Mouse (Mus musculus) left cerebral cortex, postnatal 25 days (tissue): ENCODE results near the gene Sipa1. TPM values are rescaled to one million over a fixed set of nuclear protein-coding genes. Genes with fewer than 3 reads are reported as not detected.

Experiments used
- DNase-seq, 2 experiments: peaks; one replicate each; pipeline ENCODE4 v3.0.0; 2022; ENCODE audit warnings: low spot score in 2 of 2, mixed read lengths in 1 of 2
- intact Hi-C: fragments of 180-260 bp; cut with DNase I; formaldehyde crosslinking; loops from one replicate; pipeline ENCODE4 v1.15.1; 2025
- microRNA-seq, 2 experiments: library from miRNA; unstranded; fragments of <30 nt; microRNA quantifications; one replicate each; pipeline ENCODE4 v1.2.0; 2022
- total RNA-seq, 2 experiments: library from RNA; stranded (reverse); gene quantifications; 2 replicates each; pipeline ENCODE4 v1.2.3; 2021

The Sipa1 gene
- total RNA-seq, 2 experiments from 2014 or later, result 14.5 to 18.7 TPM

DNA sequence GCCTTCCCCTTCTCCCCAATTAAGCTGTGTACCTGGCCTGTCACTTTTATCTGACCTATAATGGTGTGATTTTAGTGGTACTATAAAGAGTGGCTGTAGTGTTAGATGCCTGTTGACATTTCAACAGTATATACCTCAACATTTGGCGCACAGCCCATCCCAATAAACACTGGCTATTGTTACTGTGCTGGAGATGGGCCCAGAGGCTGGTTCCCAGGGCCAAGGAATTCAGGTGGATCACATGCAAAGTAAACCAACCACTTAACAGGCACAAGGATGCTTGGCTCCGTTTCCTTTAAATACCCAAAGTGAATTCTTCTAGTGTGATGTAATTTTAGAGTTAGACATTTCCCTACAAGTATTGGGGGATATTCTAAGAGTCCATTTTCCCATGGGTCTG is 48.6 kb downstream of the Sipa1 start:
- intact Hi-C loops, result loop anchor here (5.0 kb wide), 1 partner anchor 33 kb away; no protein-coding TSS in a partner anchor

DNA sequence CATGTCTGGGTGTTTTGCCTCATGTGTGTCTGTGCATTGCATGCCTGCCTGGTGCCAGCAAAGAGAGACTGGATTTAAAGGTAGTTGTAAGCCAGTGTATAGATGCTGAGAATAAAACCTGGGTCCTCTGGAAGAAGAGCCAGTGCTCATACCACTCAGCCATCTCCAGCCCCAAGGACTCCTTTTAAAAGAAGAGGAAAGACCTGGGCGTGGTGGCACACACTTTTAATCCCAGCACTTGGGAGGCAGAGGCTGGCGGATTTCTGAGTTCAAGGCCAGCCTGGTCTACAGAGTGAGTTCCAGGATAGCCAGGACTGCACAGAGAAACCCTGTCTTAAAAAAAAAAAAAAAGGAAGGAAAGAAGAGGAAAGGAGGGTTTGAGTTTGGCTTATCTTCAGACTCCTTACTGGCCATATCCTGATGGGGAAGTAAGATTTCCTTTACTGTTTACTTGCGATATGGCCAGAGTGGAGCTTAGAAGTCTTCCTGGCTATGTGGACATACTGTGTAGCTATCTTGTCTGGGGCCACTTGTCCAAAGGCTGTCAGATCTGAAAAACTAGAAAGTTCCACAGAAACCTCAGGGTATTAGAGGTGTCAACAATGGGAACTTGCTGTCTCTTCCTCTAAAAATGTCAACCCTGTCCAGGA is 50.6 kb downstream of the Sipa1 start:
- DNase-seq, result no peak
- intact Hi-C loops, result loop anchor here (2.0 kb wide), 1 partner anchor 18 kb away; no protein-coding TSS in a partner anchor

More for the DNA sequence above, 48.6 kb downstream of the Sipa1 start:
- no peak for DNase-seq

DNA sequence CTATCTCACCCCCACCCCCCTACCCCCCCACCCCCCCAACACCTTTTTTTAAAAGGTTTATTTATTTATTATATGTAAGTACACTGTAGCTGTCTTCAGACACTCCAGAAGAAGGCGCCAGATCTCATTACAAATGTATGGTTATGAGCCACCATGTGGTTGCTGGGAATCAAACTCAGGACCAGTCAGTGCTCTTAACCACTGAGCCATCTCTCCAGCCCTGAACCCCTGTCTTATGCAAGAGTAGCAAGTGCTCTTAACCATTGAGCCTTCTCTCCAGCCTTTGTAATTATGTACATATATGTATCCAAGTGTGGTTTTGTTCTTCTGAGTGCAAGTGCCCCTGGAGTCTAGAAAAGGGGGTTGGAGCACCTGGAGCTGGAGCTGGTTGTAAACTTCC is 51.5 kb downstream of the Sipa1 start:
- DNase-seq, result no peak
- intact Hi-C loops, result loop anchor here (2.0 kb wide), 1 partner anchor 19 kb away; no protein-coding TSS in a partner anchor

DNA sequence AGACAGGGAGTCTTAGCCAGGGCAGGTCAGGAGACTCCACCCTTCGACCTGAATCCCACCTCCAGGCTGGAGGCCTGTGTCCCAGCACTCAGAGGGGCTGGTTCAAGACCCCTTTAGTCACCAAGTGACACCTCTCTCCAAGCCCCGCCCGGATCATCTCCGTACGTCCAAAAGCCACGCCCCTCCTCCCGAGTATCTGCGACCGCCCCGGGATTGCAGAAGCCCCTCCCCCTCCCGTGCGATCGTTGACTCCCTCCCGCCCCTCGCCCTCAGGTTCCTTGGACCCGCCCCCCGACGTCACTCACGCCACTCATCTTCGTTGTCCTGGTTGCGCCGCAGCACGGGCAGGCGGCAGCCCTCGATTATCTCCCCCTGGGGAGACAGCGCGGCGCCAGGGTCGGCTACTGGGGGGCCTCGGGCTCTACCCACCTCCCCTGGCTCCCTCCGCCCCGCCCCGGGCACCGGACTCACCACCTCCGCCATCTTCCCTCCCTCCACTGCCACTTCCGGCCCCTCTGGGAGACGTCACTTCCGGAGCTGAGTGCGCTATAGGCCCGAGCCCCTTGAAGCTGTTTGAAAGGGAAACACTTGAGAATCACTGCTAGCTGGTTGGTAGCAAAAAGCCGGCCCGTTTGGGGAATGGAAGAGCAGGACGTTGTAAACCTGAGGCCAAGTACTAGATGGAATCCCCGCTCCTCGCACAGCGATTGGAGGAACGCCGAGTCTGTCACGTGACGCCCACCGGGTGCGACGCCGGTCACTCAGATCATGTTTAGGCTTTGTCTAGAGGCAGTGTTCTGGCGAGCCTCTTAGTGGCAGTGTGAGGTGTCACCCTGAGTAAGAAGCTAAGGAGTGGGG is 53.7 kb downstream of the Sipa1 start, which contains the start of gene Kat5:
TSS of gene Kat5 (minus strand) at position 691 of the 858 bp plus-strand sequence.
- intact Hi-C loops, result loop anchor here (1.0 kb wide), 1 partner anchor 28 kb away; the partner anchor contains the start of gene Rela
- peak; percentile 94 to 95 for DNase-seq

DNA sequence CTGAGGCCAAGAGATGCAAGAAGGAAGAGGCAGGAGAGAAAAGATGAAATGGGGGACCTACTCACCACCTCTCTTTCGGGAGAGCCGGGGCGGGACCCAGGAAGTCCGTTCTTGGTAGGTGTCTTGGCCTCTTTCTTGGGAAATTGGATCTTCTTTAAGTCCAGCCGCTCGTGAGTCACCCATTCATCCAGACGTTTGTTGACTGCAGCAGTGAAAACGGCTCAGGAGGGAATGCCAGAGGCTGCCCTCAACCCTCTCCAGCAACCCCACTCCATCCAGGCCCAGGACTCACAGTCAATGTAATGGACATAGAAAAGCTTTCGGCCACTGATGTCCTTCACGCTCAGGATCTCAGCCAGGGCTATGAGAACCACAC is 54.3 kb downstream of the Sipa1 start:
- no peak for DNase-seq
- intact Hi-C loops, result no loop called here

DNA sequence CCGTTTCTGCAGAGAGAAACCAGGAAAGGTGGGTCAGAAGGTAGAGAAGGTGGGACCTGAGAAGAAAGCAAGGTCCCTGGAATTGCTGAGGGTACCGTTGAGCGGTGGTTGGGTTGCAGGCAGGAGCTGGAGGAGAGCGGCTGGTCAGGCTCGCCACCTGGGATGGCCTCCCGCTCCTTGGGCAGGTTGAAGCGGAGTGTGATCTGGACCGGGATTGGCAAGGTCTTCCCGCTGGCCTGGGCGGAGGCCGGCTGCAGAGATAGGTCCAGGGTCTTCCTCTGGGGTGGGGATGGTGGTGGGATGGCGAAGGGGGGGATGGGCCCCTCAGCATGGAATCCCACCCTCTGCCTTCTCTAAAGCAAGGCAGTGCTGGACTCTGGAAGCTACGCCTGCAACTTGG is 54.8 kb downstream of the Sipa1 start:
- intact Hi-C loops, result no loop called here

DNA sequence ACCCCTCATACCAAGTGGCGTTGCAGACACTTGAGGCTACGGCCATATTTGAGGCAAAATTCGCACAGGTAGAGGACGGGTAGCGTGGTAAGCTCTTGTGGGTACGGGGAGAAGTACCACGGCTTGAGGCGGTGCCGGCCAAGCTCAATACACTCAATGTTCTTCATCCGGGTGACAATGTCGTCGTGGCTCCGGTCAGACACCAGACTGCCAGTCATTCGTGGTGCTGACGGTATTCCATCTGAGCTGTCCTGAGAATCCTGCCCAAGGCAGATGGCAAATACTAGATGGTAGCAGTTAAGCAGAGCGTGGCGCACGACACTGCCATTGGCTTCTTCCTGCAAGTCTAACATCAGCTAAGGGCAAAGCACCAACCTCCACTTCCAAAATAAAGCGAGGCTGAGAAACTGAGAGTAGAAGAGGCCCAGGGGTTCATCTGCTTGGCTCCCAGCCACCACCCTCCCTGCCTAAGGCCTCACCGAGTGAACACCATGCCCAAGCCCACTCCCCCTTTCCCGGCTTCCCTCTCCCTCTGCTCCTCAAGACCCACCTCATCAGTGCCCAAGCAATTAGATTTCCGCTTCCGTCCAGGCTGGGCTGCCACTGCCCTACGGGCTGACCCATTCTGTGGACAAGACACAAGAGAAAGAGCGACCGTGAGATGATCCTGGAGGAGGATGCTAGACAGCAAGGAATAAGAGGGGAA is 55.6 kb downstream of the Sipa1 start:
- intact Hi-C loops, result no loop called here
- DNase-seq, result no peak

More for the DNA sequence above, 54.8 kb downstream of the Sipa1 start:
- no peak for DNase-seq

DNA sequence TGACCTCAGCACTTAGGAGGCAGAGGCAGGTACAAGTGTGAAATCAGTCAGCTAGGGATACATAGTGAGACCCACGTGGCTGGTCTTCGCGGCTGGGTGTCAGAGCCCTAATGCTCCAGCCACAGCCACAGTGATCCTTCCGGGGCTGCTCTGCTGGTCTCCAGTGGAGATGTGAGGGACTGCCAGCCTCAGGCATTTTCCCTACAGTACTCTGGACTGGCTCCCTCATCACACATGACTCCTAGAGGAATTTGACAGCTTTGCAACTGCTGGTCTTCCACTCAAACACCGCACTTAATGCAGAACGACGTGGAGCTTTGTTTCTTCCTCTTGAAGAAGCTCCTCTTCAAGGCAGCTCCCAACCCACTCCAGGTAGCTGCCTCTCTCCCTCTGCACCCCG is 57.3 kb downstream of the Sipa1 start:
- peak in 1 of 2 experiments; percentile 25 for DNase-seq
- intact Hi-C loops, result no loop called here

DNA sequence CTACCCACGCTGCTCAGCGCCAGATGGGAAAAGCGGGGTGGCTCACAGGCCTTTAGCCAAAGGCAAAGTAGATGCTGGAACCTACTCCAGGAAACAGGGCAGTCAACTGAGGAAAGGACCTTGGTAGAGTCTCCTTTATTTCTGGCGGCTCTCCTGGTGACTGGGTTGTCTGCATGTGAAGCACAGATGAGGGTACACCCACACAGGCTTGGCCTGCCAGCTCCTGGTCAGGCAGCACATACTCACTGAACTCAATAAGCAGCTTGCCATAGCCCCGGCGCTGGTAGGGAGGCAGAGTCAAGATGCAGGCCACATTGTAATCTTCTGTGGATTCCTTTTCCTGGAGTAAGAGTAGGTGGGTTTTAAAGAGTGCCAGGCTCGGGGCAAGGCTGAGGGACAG is 58.4 kb downstream of the Sipa1 start:
- peak in 1 of 2 experiments; percentile 56 for DNase-seq
- intact Hi-C loops, result no loop called here

DNA sequence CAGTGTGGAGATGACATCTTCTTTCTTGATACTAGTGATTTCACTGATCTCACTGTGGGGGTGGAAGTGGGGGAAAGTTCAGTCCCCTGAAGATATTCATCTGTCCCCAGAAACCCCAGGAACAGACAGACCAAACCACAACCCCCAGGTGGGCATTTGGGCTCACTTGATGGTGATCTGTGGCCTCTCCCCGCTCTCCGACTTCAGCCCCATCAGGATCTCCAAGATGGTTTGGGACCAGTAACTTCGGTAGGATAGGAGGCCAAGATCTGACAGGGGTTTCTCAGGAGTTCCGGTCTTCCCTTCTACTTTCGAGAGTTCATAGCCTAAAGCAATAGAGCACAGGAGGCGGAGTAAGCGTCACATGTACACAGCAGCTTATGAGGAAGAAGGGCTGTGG is 59.8 kb downstream of the Sipa1 start:
- intact Hi-C loops, result loop anchor here (5.0 kb wide), 1 partner anchor 34 kb away; the partner anchor contains the start of gene Rela

DNA sequence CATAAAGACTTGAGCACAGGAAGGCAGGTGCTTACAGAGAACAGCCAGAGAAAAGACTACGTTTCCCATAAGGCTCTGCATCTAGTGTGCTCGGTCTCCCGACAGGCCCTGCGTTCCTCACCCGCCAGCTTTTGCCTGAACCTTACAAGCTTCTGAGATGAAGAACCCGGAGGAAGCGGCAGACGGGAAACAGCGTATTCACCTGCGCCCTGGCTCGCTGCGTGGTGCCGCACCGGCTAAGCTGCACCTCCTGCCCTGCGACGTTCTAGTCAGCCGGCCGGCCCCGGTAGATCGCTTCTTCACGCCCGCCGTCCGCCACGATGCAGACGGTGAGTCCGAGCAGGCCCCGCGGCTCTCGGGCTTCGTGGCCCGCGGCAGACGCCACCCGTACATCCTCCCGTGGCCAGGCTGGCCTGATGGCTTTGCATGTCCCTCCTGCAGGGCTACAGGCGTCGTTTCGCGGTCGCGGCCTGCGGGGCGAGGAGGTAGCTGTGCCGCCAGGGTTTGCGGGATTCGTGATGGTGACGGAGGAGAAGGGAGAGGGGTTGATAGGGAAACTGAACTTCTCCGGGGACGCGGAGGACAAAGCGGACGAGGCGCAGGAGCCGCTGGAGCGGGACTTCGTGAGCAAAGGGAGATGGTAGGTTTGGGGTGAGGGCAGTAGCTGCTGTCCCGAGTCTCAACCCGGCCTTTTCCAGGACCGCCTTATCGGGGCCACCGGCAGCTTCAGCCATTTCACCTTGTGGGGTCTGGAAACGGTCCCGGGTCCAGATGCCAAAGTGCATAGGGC is 61.6 kb downstream of the Sipa1 start, which contains the start of gene Rnaseh2c:
TSS of gene Rnaseh2c (plus strand) at position 122 of the 790 bp plus-strand sequence.
- peak; percentile 86 to 92 for DNase-seq
- intact Hi-C loops, result loop anchor here (5.0 kb wide), 1 partner anchor 35 kb away; the partner anchor contains the start of gene Rela

More for the DNA sequence above, 59.8 kb downstream of the Sipa1 start:
- no peak for DNase-seq

Small RNA genes lying within 50 kb of the gene (microRNA-seq; reads per million reads assigned to microRNA genes)
- 0.67 to 1.7 reads per million in 2 experiments for gene Mir6987

Other genes starting within 250 kb of the Sipa1 start
- 100 to 1,000 TPM; 197 to 233 TPM for gene Drap1, start 238.7 kb downstream of the Sipa1 start, total RNA-seq
- 10 to 100 TPM; 70.2 to 73.3 TPM for gene AI837181, start 238.6 kb downstream of the Sipa1 start, total RNA-seq
- gene Fosl1, start 216.2 kb downstream of the Sipa1 start, total RNA-seq, result not detected
- gene Ccdc85b, start 205.8 kb downstream of the Sipa1 start, total RNA-seq, result 10 to 100 TPM; 26.4 to 27.9 TPM
- 10 to 100 TPM; 81.9 to 92.9 TPM for gene Fibp, start 203.1 kb downstream of the Sipa1 start, total RNA-seq
- gene Ctsw, start 195.2 kb downstream of the Sipa1 start, total RNA-seq, result under 1 TPM; 0.73 to 0.80 TPM
- gene Efemp2, start 189.8 kb downstream of the Sipa1 start, total RNA-seq, result 10 to 100 TPM; 15.2 to 16.4 TPM
- gene Mus81, start 175.3 kb downstream of the Sipa1 start, total RNA-seq, result 10 to 100 TPM; 30.7 to 30.9 TPM
- 1,000 to 10,000 TPM; 1,474 to 1,552 TPM for gene Cfl1, start 173.3 kb downstream of the Sipa1 start, total RNA-seq
- gene 1700020D05Rik, start 159.9 kb downstream of the Sipa1 start, total RNA-seq, result 1 to 10 TPM; 5.1 to 7.7 TPM
- 10 to 100 TPM; 80.4 to 81.0 TPM for gene Snx32, start 153.2 kb downstream of the Sipa1 start, total RNA-seq
- not detected for gene Ovol1, start 103.1 kb downstream of the Sipa1 start, total RNA-seq
- 1 to 10 TPM; 5.2 to 6.4 TPM for gene Ap5b1, start 95.7 kb downstream of the Sipa1 start, total RNA-seq
- 10 to 100 TPM; 68.0 to 82.1 TPM for gene Rnaseh2c, start 61.8 kb downstream of the Sipa1 start, total RNA-seq
- 10 to 100 TPM; 83.9 to 93.4 TPM for gene Kat5, start 53.5 kb downstream of the Sipa1 start, total RNA-seq
- gene Rela, start 26.2 kb downstream of the Sipa1 start, total RNA-seq, result 10 to 100 TPM; 20.5 to 20.6 TPM
- 10 to 100 TPM; 16.1 to 17.2 TPM for gene Map3k11, start 25.0 kb upstream of the Sipa1 start, total RNA-seq
- 10 to 100 TPM; 63.6 to 67.9 TPM for gene Pcnx3, start 25.2 kb upstream of the Sipa1 start, total RNA-seq
- gene Kcnk7, start 40.7 kb upstream of the Sipa1 start, total RNA-seq, result not detected
- gene Ehbp1l1, start 62.6 kb upstream of the Sipa1 start, total RNA-seq, result 10 to 100 TPM; 24.6 to 27.3 TPM
- gene Fam89b, start 65.9 kb upstream of the Sipa1 start, total RNA-seq, result 10 to 100 TPM; 30.0 to 30.2 TPM
- gene Ltbp3, start 77.2 kb upstream of the Sipa1 start, total RNA-seq, result 10 to 100 TPM; 27.0 to 31.6 TPM
- gene Scyl1, start 107.7 kb upstream of the Sipa1 start, total RNA-seq, result 10 to 100 TPM; 82.0 to 86.8 TPM
- gene Frmd8, start 211.6 kb upstream of the Sipa1 start, total RNA-seq, result 10 to 100 TPM in 1 of 2 experiments, 1 to 10 TPM in 1; 9.5 to 14.6 TPM
- 1 to 10 TPM; 2.5 to 3.0 TPM for gene Slc25a45, start 214.1 kb upstream of the Sipa1 start, total RNA-seq
- gene Tigd3, start 230.4 kb upstream of the Sipa1 start, total RNA-seq, result 1 to 10 TPM; 4.5 to 5.5 TPM
- gene Dpf2, start 249.3 kb upstream of the Sipa1 start, total RNA-seq, result 10 to 100 TPM; 84.1 to 96.1 TPM